Mouse (Mus musculus) CD4-positive, CD25-positive, alpha-beta regulatory T cell (primary cell): Measurements from ENCODE around the gene Scgb2b21. TPM values are rescaled to one million over a fixed set of nuclear protein-coding genes. Genes with fewer than 3 reads are reported as not detected.

ENCODE experiments used
- polyA plus RNA-seq: library from polyadenylated mRNA; unstranded; fragments of 100-300 nt; shearing (Covaris generic); gene quantifications from one replicate; pipeline ENCODE4 v1.2.1, GENCODE M21; 2017

Scgb2b21 gene
- polyA plus RNA-seq, result not detected

DNA sequence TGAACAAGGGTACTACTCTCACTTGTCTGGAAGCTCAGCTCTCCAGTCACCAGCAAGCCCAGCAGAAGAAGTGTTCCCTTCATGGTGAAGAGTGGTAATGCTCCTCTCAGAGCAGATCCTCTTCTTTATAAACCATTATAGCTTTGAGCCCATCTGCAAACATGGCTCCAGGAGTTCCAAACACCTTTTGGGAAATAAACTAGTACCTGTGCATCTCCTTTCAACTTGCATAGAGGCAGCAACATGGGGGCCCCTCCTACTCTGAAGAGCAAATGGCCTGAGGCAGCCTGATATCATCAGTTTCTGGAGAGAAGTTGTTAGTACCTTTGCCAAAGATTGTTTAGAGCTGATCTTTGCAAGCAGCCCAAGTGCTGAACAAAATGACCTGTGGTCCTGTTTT is at the start of gene Scgb2b21:
Gene Scgb2b21 (minus strand): TSS at position 101 of the 400 bp plus-strand sequence.

Other genes with a start within 250 kb of the Scgb2b21 start
- gene Scgb2b19, start 240.1 kb downstream of the Scgb2b21 start, polyA plus RNA-seq, result not detected
- gene Scgb1b19, start 233.2 kb downstream of the Scgb2b21 start, polyA plus RNA-seq, result not detected
- not detected for gene Scgb2b20, start 154.1 kb downstream of the Scgb2b21 start, polyA plus RNA-seq
- gene Scgb1b20, start 147.2 kb downstream of the Scgb2b21 start, polyA plus RNA-seq, result not detected
- gene Scgb2b24, start 218.9 kb upstream of the Scgb2b21 start, polyA plus RNA-seq, result not detected
- not detected for gene Scgb1b24, start 223.3 kb upstream of the Scgb2b21 start, polyA plus RNA-seq